Mouse (Mus musculus) ES-Bruce4 (cell line): ENCODE measurements at regions not wholly inside any gene's neighbourhood (a gene's known extent, or its start where the extent isn't known, plus 50 kb on each side); places are given as distances from the start of the nearest gene placed in this dataset.

Source experiments
- H3K27ac ChIP-seq: 2 replicates; pipeline ENCODE4 v1.5.1; 2012; ENCODE audit warnings: low read length, inconsistent platforms; ENCODE audit not compliant: insufficient read depth
- H3K27me3 ChIP-seq: 2 replicates; pipeline ENCODE4 v1.6.1; 2012; ENCODE audit warnings: mild to moderate bottlenecking, low read length, inconsistent platforms; ENCODE audit not compliant: control insufficient read depth, poor library complexity, insufficient read depth, severe bottlenecking
- H3K36me3 ChIP-seq: 2 replicates; pipeline ENCODE4 v1.6.1; 2012; ENCODE audit warnings: inconsistent platforms, mild to moderate bottlenecking, low read length, moderate library complexity; ENCODE audit not compliant: control insufficient read depth, poor library complexity, insufficient read depth, severe bottlenecking
- H3K4me1 ChIP-seq: one replicate; pipeline ENCODE4 v1.8.1; 2011; ENCODE audit warnings: low read length; ENCODE audit not compliant: control insufficient read depth, insufficient read depth
- H3K4me3 ChIP-seq: 2 replicates; pipeline ENCODE4 v1.5.1; 2011; ENCODE audit warnings: low read depth, mild to moderate bottlenecking, low read length
- H3K9ac ChIP-seq: 2 replicates; pipeline ENCODE4 v1.6.1; 2012; ENCODE audit warnings: low read depth, mild to moderate bottlenecking, inconsistent platforms; ENCODE audit not compliant: poor library complexity, severe bottlenecking
- H3K9me3 ChIP-seq: replicated peaks from 2 replicates; pipeline ENCODE4 v1.6.1; 2012; ENCODE audit warnings: mild to moderate bottlenecking, low read length, inconsistent platforms; ENCODE audit not compliant: control insufficient read depth, poor library complexity, insufficient read depth, severe bottlenecking
- CTCF ChIP-seq: IDR thresholded peaks from one replicate; pipeline ENCODE4 v1.8.1; 2011; ENCODE audit warnings: low read depth, low read length
- EP300 ChIP-seq: IDR thresholded peaks from 2 replicates; pipeline ENCODE4 v1.6.1; 2011; ENCODE audit warnings: low read depth, low read length; ENCODE audit not compliant: insufficient read depth
- POLR2A ChIP-seq: IDR thresholded peaks from one replicate; pipeline ENCODE4 v1.8.1; 2011; ENCODE audit warnings: low read length; ENCODE audit not compliant: insufficient read depth

DNA sequence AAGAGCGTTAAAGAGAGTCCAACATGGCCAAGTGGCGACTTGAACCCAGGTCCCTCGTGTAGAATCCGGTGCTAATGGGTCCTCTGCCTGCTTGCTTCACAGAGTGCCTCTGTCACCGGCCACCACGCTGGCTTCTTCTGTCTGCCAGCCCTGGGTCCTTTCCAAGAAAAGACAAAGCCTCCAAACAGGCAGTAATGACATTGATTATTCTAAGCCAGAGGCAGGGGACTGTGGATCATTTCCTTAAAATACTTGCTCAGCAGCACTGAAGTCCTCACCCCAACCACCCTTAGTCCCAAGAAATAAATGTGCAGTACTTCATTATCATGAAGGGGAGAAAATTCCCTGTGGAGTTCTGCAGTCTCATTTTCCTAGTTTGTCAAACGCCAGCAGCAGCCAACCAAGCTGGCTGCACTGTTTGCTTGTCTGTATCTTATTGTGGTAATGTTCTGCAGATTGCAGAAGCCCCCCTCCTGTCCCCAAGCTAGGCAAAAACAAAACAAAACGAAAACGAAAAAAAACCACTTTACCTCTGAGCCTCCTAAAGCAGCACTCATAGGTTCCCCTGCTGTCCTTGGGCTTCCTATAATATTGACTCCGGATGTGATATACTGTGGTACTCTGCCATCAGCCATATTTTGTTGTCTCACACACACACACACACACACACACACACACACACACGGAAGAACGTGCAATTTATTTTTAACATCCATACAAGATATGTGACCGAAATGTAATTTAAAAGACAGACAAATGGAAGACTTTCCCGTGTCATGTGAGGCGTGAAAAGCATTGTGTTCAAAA, 80.4 kb upstream of the Gnao1 start:
- Histone ChIP-seq H3K4me1 (no peaks in the 10 kb centered on the region), H3K36me3 (no peaks in the 10 kb centered on the region), H3K9me3 (no peaks in the 10 kb centered on the region), H3K4me3 (no peak overlapping the region), H3K9ac (no peak overlapping the region), H3K27me3 (no peaks in the 10 kb centered on the region; the same call in 1 of the 2 replicates), H3K27ac (no peak overlapping the region)
- TF ChIP-seq EP300 = no peak
- no peak for TF ChIP-seq POLR2A
- no peak for TF ChIP-seq CTCF

GRCm38 (mm10) chr8:93730738-93731700, 78.7 kb upstream of the Gnao1 start:
- Histone ChIP-seq H3K4me3 (no peak overlapping the region), H3K4me1 (no peaks in the 10 kb centered on the region), H3K9ac (no peak overlapping the region), H3K27ac (no peak overlapping the region), H3K27me3 (no peaks in the 10 kb centered on the region; the same call in 1 of the 2 replicates), H3K36me3 (no peaks in the 10 kb centered on the region), H3K9me3 (no peaks in the 10 kb centered on the region)
- no peak for TF ChIP-seq CTCF
- no peak for TF ChIP-seq POLR2A
- TF ChIP-seq EP300 = no peak

DNA sequence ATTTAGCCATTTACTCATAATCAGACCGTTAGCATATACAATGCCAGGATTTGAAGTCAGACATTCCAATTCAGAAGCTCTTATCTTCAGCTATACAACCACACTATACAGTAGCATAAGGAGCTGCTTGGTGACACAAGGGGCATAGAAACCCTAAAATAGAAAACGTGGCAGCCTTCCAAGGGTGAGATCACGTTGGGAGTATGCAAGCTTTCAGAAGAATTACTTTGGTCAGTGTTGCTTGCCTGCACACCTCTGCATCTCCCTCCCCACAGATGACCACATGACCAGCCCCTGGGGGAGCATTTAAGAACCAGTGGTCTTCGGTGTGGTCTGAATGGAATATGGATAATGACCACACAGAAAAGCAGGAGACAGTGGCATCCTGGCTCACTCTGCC, 74.9 kb upstream of the Gnao1 start:
- H3K4me1 ChIP-seq = no peaks in the 10 kb centered on the region
- H3K36me3 ChIP-seq = no peaks in the 10 kb centered on the region
- no peaks in the 10 kb centered on the region for H3K9me3 ChIP-seq
- H3K9ac ChIP-seq = no peak overlapping the region
- H3K27me3 ChIP-seq = no peaks in the 10 kb centered on the region
- TF ChIP-seq EP300 = no peak
- no peak for TF ChIP-seq CTCF
- TF ChIP-seq POLR2A = no peak
- H3K4me3 ChIP-seq = no peak overlapping the region
- H3K27ac ChIP-seq = no peak overlapping the region

DNA sequence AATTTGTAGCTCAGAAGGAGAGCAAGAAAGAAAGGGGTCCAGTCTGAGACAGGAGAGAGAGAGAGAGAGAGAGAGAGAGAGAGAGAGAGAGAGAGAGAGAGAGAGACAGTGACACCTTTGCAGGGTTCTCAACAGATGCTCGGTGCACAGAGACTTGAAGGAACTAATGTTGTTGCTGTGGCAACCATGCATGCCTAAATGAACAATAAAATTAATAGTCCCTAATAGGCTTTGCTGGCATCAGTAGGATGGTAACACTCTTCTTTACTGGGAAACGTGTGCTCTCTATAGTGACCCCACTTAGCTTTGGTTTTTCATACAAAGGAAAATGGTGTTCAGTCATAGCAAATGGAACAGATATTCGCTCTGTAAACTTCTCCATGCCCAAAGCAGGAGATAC, 69.5 kb upstream of the Gnao1 start:
- Histone ChIP-seq H3K9me3 (0 out of 2 replicates have a peak, but pooled peaks cover 2% of the 10 kb centered on the region), H3K27ac (no peak overlapping the region), H3K27me3 (no peaks in the 10 kb centered on the region), H3K36me3 (no peaks in the 10 kb centered on the region), H3K4me3 (no peak overlapping the region), H3K9ac (no peak overlapping the region), H3K4me1 (no peaks in the 10 kb centered on the region)
- TF ChIP-seq POLR2A (no peak), EP300 (no peak), CTCF (no peak)

GRCm38 (mm10) chr8:93748720-93749119, 61.0 kb upstream of the Gnao1 start:
- H3K9me3 ChIP-seq = no peaks in the 10 kb centered on the region
- TF ChIP-seq CTCF (no peak), EP300 (no peak), POLR2A (no peak)
- no peaks in the 10 kb centered on the region for H3K36me3 ChIP-seq
- no peak overlapping the region for H3K27ac ChIP-seq
- H3K27me3 ChIP-seq = no peaks in the 10 kb centered on the region; the same call in 1 of the 2 replicates
- no peaks in the 10 kb centered on the region for H3K4me1 ChIP-seq
- no peak overlapping the region for H3K9ac ChIP-seq
- H3K4me3 ChIP-seq = no peak overlapping the region

GRCm38 (mm10) chr8:93750921-93751320, 58.8 kb upstream of the Gnao1 start:
- TF ChIP-seq CTCF (no peak), POLR2A (no peak), EP300 (no peak)
- no peak overlapping the region for H3K9ac ChIP-seq
- H3K27ac ChIP-seq = no peak overlapping the region
- H3K36me3 ChIP-seq = no peaks in the 10 kb centered on the region
- H3K27me3 ChIP-seq = no peaks in the 10 kb centered on the region; the same call in 1 of the 2 replicates
- no peaks in the 10 kb centered on the region for H3K4me1 ChIP-seq
- H3K4me3 ChIP-seq = no peak overlapping the region
- H3K9me3 ChIP-seq = no peaks in the 10 kb centered on the region
